Mouse (Mus musculus) olfactory bulb, adult 2 months (tissue): ENCODE data around the gene Poc1a. TPM values are rescaled to one million over a fixed set of nuclear protein-coding genes. Genes with fewer than 3 reads are reported as not detected.

Experiments used
- H3K27ac ChIP-seq: fragments of 200-500 bp; 2 replicates; pipeline ENCODE4 v1.5.1; 2012; ENCODE audit warnings: low read depth, low read length; ENCODE audit not compliant: insufficient read depth
- H3K4me1 ChIP-seq: fragments of 200-500 bp; 2 replicates; pipeline ENCODE4 v1.6.1; 2012; ENCODE audit warnings: low read length; ENCODE audit not compliant: control insufficient read depth, insufficient read depth
- H3K4me3 ChIP-seq: fragments of 200-500 bp; 2 replicates; pipeline ENCODE4 v1.5.1; 2012; ENCODE audit warnings: mild to moderate bottlenecking, low read depth, low read length, moderate library complexity; ENCODE audit not compliant: insufficient read depth
- CTCF ChIP-seq: fragments of 200-500 bp; IDR thresholded peaks from 2 replicates; pipeline ENCODE4 v1.5.1; 2012; ENCODE audit warnings: low read depth, mild to moderate bottlenecking, low read length, moderate library complexity; ENCODE audit not compliant: insufficient read depth
- POLR2A ChIP-seq: fragments of 200-500 bp; IDR thresholded peaks from 2 replicates; pipeline ENCODE4 v1.6.1; 2012; ENCODE audit warnings: mild to moderate bottlenecking, low read depth, low read length, moderate library complexity; ENCODE audit not compliant: insufficient read depth
- WGBS: fragments of 180-500 bp; shearing (Covaris S2); methylation state at CpG from one replicate; pipeline ENCODE4 v1.1.7; 2018; 5-methylcytosine and 5-hydroxymethylcytosine counted together
- polyA plus RNA-seq: library from polyadenylated mRNA; stranded (reverse); fragments of >200 nt; gene quantifications from 2 replicates; pipeline ENCODE4 v1.2.4, GENCODE M21; 2012; ENCODE audit warnings: low replicate concordance; ENCODE audit not compliant: missing spikeins, insufficient read depth, insufficient read length

Gene Poc1a
- polyA plus RNA-seq, 1 experiment, result not detected

DNA sequence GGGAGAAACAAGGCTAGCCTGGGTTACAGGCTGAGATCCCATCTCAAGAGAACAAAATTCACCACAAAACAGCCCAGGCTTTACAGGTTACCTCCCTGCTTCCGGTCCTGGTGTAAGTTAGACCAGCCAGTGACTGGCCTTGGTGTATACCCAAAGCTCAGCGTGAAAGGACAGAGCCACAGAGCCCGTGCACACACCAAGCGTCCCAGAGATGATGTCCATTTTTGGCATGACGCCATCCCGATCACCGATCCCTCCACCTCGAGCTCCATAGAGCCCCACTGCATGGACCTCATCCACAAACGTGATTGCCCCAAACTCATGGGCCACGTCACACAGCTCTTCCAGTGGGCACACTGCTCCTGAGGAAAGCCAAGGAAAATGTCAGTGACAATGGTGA lies 43.0 kb upstream of the Poc1a start:
- Histone ChIP-seq H3K27ac (no peak overlapping the region), H3K4me3 (no peak overlapping the region), H3K4me1 (peaks cover 19% of the 10 kb centered on the region)
- 95% methylated on average over 10 of the region's 10 CpGs for WGBS
- no peak for TF ChIP-seq POLR2A
- TF ChIP-seq CTCF, result no peak

DNA sequence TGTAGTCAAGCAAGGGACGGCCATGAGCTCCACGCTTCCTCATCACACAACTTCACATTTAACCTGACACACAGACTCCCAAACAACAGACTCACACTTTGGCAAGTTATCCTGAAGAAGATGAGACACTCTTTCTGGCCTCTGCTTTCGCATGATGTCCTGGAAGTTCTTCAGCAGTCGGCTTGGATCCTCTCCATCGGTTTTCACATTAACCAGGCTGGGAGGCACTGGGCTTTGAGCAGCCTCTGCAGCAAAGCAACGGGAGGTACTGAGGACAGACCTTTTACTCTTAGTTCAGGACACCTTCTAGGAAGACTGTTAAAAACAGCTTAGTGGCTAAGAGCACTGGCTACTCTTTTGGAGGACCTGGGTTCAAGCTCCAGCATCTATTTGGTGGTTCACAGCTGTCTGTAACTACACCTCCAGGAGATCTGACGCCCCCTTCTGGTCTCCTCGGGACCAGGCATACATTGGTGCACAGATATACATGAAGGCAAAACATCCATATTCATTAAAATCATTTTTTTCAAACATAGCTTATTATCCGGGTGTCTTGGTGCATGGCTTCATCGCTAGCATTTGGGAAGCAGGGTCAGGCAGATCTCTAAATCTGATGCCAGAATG lies 39.2 kb upstream of the Poc1a start:
- peaks cover 7% of the 10 kb centered on the region for H3K4me1 ChIP-seq
- no peak overlapping the region for H3K27ac ChIP-seq
- H3K4me3 ChIP-seq, result no peak overlapping the region
- TF ChIP-seq POLR2A (no peak), CTCF (no peak)
- 84% methylated on average over 10 of the region's 10 CpGs for WGBS

DNA sequence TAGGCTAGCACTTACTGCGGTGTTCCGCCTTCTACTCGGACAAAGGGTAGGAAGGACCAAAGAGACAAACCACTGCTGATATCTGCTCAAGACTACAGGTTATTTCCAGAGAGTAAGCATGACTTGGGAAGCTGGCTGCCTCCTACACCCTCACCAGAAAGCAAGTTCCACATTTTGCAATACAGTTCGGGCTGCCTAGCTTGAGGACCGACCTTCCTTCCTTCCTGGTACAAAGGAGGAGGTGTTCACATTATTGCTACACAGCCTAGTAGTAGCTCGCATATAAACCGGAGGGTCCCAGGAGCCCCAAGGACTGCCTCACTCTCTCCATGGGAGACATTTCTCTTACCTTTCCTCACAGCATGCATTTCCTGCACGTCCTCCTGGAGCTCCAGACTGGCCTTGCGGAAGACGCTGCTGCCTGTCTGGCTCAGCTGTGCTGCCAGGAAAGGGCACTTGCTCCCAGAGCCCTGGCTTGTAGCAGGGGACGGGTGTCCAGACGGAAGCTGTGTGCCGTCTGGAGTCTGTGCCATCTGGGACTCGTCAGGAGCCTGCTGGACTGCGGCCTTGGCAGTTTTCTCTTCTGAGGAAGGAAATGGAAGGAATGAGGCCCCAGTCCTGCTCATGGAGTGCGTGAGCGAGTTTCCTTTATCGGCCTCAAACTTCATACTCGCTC lies 37.9 kb upstream of the Poc1a start:
- Histone ChIP-seq H3K4me3 (no peak overlapping the region), H3K4me1 (peaks cover 10% of the 10 kb centered on the region), H3K27ac (no peak overlapping the region)
- 82% methylated on average over 19 of the region's 19 CpGs for WGBS
- TF ChIP-seq POLR2A (no peak), CTCF (no peak)

DNA sequence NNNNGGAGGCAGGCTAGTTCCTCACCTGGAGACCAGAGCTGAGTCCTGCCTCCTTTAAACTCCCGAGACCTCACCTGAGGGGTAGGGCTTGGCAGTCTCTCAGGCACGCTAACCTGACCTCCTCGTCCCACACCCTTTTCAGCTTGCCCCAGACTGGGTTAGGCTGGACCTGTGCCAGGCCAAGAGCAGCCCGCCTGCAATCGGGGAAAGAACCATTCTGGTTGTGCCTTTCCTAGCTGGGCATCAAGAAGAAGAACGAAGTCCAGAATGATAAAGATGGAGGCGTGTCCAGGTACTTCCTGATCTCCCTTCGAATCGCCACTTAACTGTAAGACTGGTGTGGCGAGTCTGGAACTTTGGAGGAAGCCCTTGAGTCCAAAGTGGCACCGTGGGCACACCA lies 31.3 kb upstream of the Poc1a start:
- TF ChIP-seq POLR2A (no peak), CTCF (no peak)
- H3K4me3 ChIP-seq, result no peak overlapping the region
- 84% methylated on average over 11 of the region's 11 CpGs for WGBS
- H3K4me1 ChIP-seq, result peaks cover 27% of the 10 kb centered on the region
- H3K27ac ChIP-seq, result no peak overlapping the region

GRCm38 (mm10) chr9:106250245-106250644 lies 30.6 kb upstream of the Poc1a start:
- Histone ChIP-seq H3K27ac (no peak overlapping the region), H3K4me3 (no peak overlapping the region), H3K4me1 (peaks cover 27% of the 10 kb centered on the region)
- TF ChIP-seq CTCF (no peak), POLR2A (no peak)
- 46% methylated on average over 4 of the region's 4 CpGs for WGBS

GRCm38 (mm10) chr9:106251066-106251465 lies 29.8 kb upstream of the Poc1a start:
- Histone ChIP-seq H3K4me3 (no peak overlapping the region), H3K4me1 (peaks cover 25% of the 10 kb centered on the region), H3K27ac (no peak overlapping the region)
- TF ChIP-seq POLR2A, result no peak
- TF ChIP-seq CTCF, result no peak
- WGBS, result 81% methylated on average over 8 of the region's 8 CpGs

GRCm38 (mm10) chr9:106254001-106254400 lies 26.9 kb upstream of the Poc1a start:
- H3K4me3 ChIP-seq, result no peak overlapping the region
- no peak overlapping the region for H3K27ac ChIP-seq
- TF ChIP-seq CTCF (no peak), POLR2A (no peak)
- peaks cover 10% of the 10 kb centered on the region for H3K4me1 ChIP-seq
- WGBS, result 69% methylated on average over 2 of the region's 2 CpGs

GRCm38 (mm10) chr9:106258412-106258811 lies 22.4 kb upstream of the Poc1a start:
- H3K27ac ChIP-seq, result no peak overlapping the region
- 94% methylated on average over 4 of the region's 4 CpGs for WGBS
- H3K4me1 ChIP-seq, result no peaks in the 10 kb centered on the region
- H3K4me3 ChIP-seq, result no peak overlapping the region
- no peak for TF ChIP-seq POLR2A
- TF ChIP-seq CTCF, result no peak

DNA sequence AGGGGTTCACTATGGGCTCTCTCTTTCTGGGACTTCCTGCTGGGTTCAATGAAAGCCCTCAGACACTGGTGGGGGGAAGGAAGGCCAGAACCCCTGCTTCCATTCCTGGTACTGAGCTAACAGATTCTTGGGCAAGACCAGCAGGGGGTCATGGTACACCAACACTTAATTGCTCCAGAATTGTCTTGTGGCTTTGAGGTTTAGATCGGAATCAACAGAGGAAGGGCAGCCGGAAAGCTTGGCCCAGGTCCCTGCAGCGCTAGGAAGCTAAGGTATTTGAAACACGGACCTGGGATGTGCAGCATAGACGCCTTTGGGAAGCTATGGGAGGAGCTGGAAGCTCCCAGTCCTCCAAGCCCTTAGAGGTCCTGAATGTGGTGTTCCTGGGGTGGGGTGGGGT lies 21.9 kb upstream of the Poc1a start:
- Histone ChIP-seq H3K4me1 (no peaks in the 10 kb centered on the region), H3K27ac (no peak overlapping the region), H3K4me3 (no peak overlapping the region)
- WGBS, result 60% methylated on average over 5 of the region's 5 CpGs
- TF ChIP-seq CTCF (no peak), POLR2A (no peak)

GRCm38 (mm10) chr9:106261058-106261457 lies 19.8 kb upstream of the Poc1a start:
- Histone ChIP-seq H3K4me1 (no peaks in the 10 kb centered on the region), H3K4me3 (no peak overlapping the region), H3K27ac (no peak overlapping the region)
- no peak for TF ChIP-seq CTCF
- no peak for TF ChIP-seq POLR2A
- 91% methylated on average over 6 of the region's 6 CpGs for WGBS
